Mouse (Mus musculus) adrenal gland, postnatal 14 days (tissue): ENCODE measurements at regions not wholly inside any gene's neighbourhood (a gene's known extent, or its start where the extent isn't known, plus 50 kb on each side); places are given as distances from the start of the nearest gene placed in this dataset.
"Not testable (repeated sequence)": the region's sequence is repeated elsewhere in the genome, so short reads cannot be mapped to it uniquely, and the experiment has no call there.

Experiments used
- DNase-seq: peaks from one replicate; pipeline ENCODE4 v3.0.0; 2021; ENCODE audit warnings: mixed read lengths

DNA sequence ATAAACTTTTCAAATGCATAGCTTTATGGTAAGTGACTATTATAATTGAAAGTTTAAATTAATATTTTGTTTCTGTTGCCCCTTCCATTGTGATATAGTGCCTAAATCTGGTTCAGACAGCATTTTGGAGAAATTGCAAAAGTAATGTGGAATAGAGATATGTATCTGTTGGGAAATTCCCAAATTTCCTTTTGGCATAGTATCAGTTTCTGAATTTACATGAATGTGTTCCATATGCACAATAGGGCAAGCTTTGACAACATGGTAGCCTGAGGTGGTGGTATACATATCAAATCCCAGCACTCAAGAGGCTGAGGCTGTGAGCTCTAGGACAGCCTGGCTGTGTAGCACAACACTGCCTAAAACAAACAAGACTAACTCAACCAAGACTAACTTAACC, 147.2 kb upstream of the Supt20 start:
- no peak for DNase-seq

DNA sequence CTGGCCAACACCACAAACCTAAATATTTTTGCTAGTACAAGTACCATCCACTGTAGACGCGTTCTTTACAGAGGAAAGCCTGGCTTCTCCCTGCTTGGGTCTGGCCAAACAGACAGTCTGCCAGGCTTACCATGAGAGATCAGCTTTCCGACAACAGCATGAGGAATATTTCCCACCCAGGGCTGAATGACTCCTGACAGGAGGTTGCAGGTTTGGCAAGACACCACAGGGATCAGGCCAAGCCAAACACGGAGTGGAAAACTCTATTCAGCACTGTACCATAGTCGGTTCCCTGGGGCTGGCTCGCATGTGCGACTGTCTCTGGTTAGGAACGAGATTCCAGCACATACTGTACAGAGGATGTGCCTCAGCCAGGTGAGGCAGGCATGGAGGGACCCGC, 140.7 kb upstream of the Supt20 start:
- DNase-seq: no peak

DNA sequence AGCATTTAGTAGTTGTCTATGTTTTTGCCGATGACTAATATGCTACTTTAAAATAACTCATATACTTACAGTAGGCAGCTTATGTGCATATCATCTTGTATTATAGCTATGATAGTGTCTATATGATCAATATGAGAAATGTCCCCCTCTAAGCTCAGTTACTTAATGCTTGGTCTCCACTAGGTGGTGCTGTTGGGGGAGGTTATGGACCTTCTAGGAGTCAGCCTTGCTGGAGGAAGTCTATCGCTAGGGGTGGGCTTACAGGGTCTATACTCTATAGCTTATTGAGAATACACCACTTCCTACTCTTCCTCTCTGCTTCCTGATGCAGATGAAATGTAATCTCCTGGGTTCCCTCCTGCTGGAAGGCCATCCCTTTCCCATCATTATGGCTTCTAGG, 136.7 kb upstream of the Supt20 start:
- DNase-seq: no peak

DNA sequence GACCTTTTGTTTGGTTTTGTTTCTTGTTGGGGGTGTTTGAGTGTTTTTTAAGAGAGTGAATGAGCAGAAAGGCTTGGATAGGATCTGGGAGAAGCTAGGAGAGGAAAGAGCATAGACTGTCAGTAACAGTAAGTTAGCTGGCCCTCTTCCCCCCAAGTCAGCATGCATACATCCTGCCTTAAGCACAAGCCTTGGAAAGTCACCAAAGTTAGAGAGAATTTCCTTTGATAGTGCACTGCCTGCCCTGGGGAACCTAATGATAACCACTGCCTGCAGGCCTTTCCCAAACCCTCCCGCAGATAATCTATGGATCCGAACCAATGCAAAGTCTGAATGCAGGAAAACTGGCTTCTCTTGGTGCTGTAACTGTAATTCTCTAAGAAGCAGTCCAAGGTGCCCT, 133.6 kb upstream of the Supt20 start:
- DNase-seq: no peak

DNA sequence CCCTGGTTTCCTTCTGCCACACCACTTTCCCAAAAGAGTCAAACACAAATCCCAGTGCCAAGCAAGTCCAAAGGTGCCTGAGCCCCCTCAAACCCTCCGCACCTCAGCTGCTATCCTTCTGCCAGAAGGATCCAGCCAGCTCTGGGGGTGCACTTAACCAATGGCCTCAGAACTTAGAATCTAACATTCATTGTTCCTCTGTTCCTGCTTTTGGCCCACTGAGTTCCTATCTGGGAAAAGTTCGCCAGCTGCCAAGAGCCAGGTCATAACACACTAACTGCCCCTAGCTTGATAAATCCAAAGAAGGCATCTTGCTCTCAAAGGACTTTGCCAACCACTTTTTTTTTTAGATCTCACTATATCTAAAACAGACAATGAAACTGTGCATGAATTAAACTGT, 133.1 kb upstream of the Supt20 start:
- DNase-seq: no peak

DNA sequence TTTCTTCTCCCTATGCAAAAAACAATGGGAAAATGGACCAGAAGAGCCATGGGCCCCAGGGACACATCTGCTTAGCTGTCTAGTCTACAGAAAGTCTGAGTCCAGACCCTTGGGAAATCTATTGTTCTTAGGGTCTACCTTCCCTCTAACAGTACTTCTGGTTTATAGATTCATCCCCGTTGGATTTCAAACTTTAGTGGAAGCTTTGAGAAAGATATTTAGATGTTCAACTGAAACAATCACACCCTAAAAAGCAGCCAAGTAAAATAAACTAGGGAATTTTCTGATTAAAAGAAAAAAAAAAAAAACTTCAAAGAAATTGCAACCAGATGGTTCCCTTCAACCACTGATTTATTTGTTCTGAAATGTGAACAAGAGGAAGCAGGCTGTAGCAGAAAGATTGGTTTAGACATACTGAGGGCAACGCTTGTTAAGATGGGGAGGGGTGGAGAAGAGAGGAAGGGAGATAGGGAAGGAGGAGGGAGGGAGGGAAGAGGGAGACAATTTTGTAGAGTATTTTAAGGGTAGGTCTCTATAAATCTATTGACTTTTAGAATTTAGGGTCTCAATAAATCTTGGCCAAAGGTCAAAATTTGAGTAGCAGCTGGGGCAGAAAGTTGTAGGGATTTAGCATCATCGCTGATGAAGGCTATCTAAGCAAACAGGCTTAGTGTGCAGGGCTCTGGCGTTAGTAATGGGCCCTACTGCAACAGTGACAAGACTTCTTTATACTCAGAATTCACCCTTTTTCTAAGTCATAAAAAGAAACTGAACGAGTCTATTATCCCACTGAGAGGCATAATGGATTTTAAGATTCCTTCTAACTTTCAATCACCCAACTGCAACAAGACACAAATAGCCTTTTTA, 132.3 kb upstream of the Supt20 start:
- no peak for DNase-seq

DNA sequence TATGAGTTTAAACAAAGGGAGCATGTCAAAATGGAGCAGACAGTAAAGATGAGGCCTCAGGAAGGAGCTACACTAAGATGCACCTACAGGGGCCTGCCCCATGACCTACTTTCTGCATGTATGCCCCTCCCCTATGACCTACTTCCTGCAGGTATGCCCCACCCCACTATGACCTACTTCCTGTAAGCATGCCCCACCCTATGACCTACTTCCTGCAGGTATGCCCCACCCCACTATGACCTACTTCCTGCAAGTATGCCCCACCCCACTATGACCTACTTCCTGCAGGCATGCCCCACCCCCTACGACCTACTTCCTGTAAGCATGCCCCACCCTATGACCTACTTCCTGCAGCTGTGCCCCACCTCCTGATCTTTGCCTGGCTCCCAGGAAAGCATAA, 125.3 kb upstream of the Supt20 start:
- DNase-seq: no peak

DNA sequence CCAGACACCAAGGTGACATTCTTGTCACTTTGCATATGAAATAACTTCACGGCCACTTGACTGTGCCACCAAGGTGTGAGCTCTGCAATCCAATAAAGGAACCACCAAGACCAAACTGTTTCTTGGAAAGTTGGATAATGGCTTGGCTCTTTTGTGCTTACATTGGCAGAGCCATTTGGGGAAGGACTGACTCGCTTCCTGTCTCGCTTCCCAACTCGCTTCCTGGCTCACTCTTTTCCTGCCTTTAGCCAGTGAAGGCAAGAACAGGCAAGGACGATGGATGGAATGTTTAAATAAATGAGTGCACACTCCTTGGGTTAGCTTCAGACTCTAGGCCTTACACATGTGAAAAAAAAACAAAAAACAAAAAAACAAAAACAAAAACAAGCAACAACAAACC, 124.5 kb upstream of the Supt20 start:
- DNase-seq: no peak

DNA sequence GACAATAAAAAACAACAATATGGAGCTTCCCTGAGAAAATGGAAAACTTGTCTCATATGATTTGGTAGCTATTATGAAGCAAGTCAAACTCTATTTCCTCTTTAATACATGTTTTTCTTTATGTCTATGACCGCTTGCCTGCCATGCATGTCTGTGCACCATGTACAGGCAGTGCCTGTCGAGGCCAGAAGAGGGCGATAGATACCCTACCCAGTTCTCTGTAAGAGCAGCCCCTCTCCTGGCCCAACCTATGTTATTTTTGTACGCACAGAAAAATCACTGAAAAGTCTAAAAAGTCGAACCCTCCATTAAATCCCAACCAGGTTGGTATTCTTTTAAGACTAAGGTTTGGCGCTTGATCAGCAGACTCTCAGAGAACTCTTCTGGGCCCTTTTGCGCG, 122.1 kb upstream of the Supt20 start:
- DNase-seq: no peak

DNA sequence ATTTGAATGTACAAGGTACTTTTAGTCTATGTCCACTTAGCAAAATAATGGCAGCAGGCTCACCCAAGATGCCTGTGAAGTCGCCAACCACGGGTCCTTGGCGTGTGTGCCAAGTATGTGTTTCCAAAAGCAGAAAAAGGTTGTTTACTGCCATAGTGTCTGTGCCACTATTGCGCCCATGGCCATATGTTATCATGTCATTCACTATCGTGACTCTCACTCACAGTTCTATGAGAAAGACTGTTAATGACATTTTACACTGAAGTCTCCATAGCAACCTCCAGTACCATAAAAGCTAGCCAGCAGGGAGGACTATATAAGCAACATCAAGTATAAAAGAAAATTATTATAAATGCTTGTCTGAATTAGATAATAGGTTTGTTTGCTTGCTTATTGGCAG, 114.8 kb upstream of the Supt20 start:
- no peak for DNase-seq

DNA sequence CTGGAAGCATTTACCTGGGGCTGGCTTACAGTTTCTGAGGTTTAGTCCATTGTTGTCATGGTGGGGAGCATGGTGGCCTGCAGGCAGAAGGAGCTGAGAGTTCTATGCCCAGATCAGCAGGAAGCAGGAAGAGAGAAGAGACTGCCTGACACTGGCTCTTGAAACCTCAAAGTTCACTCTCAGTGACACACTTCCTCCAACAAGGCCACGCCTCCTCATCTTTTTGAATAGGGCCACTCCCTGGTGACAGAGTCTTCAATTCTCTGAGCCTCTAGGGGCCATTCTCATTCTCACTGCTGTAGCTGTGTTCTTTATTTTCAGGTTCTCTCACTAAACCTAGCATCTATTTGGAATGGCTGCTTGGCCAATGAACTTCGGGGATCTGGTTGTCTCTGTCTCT, 113.2 kb upstream of the Supt20 start:
- no peak for DNase-seq

DNA sequence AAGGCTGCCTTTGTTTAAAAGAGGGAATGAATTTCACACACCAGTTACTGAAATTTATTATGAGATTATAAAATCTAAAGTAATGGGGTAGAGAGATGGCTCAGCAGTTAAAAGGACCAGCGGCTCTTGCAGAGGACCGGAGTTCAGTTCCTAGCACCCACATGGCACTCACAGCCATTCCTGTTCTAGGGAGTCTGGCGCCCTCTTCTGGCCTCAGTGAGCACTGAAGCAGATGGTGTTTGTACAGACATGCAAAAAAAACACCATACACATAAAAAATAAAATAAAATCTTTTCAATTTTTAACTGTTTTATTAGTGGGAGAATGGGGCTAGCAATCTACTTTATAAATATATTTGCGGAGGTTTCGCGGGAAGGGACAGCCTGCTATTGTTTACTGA, 112.3 kb upstream of the Supt20 start:
- DNase-seq: no peak

DNA sequence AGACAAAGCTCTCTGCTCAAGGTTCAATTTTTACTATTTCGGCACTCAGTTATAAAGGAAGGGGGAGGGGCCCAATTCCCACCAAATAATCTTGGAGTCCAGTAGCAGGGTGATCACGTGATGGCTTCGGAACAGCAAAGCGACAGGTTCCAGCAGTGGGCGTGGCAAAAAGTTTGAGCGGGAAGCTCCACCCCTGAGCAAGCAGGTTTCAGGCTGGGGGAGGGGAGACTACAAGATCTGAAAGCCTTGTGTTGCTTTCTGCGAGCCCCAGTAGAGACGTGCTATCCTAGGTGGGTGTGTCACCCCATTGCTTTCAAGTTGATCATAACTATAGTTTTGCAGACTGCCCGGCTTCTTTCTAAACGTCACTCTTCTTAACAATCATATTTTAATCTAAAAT, 106.8 kb upstream of the Supt20 start:
- not testable (repeated sequence) for DNase-seq

DNA sequence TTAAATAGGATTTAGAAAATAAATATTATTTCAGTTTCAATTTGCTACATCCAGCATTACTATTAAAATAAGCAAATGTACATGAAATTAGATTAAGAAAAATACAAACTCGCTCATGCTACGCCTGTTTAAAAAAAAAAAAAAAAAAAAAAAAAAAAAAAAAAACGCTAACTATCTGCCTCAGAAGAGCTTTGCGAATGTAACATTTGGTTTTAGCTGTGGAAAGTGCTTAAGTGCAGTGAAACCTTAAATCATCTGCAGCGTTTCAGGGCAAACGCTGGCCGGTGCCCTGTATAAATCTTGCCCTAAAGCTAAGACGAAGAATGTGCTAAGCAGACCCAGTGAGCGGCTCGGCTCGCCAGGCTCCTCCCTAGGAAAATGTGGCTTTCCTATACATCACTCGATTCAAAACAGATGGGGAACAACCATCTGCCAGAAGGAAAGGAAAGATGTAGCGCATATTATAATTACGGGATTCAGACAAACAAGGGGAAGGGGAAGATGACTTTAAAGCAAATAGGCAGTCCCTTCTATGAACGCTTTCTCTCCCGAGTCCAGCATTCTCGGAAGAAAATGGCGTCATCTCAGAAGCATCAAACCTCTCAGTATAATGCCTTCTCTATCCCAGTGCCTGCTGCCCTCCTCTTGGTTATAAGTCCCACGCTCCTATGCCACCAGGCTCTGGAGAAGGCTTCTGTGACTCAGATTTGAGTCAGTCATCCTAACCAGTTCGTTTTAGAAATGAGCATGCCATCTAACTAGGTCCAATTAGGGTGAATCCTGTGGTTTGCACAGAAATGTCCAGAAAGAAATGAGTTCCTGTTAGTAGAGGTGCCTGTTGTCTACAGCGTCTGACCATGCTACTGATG, 105.2 kb upstream of the Supt20 start:
- no peak for DNase-seq

DNA sequence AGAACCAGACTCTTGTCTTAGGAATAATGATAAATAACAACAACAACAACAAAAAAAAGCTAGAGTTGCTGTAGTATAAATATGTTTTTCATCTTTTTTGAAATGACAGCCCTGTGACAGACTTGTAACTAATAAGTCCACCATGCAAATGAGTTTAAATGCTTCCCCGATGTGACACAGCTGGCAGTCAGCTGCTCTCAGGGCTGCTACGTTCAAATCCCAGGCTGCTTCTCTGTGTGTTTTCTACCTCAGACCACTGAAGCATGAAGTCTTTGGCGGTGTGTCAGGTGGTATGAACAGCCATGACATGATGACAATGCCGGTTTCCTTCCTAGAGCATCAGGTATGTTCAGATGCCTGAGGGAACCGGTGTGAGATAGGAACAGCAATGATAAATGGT, 104.4 kb upstream of the Supt20 start:
- DNase-seq: no peak

DNA sequence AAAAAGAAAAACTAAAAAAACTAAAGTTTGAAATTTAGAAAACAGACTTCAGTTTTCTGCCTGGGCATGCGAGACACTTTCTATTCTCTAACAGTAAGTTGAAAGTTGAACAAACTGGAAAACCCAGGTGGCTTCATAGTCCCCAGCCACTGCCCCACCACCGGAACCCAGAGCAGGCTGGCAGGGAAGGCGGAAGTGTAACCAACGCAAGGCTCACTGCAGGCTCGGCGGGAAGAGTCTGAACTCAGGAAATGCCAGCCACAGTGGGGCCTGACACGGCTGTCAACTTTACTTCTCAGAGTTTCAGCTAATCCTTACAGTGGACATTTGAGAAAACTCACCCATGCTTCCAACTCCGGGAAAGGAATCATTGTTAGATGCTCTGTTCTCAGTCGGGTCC, 102.6 kb upstream of the Supt20 start:
- DNase-seq: peak; percentile 4

DNA sequence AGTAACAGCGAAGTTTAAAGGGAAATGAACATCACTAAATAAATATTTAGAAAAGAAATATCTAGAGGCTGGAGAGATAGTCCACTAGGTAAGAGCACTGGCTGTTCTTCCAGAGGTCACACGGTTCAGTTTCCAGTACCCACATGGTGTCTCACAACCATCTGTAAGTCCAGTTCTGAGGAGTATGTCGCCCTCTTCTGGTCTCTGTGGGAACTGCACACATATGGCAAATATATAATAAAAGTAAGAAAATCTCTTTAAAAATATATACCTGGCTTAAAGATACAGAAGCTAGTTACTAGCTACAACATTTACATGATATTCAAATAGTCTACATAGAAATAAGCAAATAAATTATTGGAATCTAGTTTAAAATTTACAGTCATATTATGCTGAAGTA, 101.4 kb upstream of the Supt20 start:
- no peak for DNase-seq

DNA sequence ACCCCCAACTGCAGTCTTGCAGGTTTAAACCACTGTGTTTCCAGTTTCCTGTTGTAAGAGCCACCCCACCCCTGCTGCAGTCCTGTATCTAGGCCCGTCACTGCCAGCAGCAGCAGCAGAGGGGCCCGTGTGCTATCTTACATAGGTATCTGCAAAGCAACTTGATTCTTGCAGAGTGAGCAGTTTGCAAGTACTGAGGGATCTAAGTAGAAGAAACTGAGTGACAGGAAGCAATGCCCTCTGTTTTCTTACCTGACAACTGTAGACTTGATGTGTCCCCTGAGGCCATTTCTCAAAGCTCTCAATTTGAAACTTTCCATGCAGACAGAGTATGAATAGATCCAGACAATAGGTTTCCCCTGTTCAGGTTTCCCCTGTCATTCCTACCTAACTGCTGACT, 100.5 kb upstream of the Supt20 start:
- DNase-seq: no peak

DNA sequence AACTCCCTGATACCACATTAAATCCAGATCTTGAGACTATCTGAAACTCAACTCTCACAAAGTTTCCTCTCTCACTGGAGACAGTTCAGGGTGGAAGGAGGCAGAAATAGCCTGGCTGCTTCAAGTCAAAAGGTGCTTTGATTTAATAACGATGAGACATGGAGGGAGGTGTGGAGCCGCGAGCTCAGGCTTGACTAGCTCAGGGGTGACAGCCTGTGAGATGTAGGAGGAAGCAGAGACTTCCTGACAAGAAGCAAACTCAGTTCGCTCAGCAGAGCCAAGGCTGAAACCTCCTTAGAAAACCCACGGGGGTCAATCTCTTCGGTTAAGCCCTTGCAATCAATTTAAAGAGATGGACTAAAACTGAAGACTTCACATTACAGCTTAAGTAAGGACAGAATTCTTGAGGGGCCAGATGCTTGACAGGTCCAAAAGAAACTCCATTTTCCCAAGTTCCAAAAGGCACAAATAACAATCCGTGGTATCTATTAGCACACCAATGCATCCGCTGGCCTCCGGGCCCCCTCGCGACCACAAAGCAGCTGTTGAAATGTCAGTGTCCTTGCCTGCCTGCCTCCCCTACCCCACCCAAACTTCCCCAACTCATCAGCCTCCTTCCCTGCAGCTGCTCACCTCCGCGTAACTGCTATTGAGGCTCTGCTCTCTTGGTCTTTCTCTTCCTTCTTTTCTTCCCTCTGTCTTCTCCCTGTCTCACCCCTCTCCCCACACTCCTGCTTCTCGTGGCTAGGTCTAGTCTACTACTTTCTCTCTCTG, 99.8 kb upstream of the Supt20 start:
- no peak for DNase-seq

DNA sequence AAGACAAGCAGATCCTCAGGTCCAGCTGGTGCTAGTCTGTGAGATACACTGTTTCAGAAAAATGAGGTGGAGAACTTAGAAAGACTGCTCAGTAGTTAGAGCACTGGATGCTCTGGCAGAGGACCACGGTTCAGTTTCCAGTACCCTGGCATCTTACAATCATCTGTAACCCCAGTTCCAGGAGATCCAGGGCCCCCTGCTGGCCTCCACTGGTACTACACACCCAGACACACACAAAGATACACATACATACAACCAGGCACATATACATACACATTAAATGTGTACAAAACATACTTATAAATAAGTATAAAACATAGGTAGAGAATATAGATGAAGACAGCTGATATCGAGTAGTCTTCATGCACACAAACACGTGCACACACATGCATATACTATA, 97.4 kb upstream of the Supt20 start:
- no peak for DNase-seq

DNA sequence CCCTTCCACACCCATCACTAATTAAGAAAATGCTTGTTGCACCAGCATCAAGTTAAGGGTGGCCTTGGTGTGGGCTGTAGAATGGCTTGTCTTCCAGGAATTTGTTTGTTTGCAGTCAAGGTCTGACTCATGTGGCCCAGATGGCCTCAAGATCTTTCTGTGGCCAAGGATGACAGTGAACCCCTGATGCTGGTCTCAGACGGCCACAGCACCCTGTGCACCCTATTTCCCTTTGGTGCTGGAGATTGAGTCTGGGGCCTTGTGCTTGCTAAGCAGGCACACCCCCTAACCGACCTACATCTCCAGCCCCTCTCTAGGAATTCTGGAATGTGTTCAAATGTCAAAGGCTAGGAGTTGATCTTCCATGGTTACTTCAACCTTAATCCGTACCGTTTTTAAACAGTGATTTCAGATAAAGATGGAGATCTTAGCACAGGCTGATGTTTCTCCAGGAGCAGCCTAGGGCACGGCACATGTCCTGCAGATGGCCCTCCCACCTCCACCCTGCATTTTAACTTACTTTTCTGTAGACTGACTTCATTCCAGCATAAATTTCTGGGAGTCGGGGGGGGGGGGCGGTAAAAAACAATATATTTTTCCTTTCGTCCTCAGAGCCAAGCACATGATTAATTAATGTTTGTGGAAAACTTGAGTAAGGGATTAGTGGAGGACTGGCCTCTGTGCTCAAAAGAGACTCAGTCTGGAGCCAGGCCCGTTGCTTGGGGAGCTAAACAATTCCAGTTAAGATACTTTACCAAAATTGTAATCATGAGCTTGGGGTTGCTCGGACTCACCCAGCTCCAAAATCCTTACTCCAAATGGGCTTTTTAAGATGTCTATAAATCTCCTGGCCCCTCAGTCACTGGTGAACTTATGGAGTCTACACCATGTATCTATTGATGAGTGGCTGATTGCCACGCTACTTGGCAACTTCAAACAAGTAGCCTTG, 95.0 kb upstream of the Supt20 start:
- DNase-seq: no peak

DNA sequence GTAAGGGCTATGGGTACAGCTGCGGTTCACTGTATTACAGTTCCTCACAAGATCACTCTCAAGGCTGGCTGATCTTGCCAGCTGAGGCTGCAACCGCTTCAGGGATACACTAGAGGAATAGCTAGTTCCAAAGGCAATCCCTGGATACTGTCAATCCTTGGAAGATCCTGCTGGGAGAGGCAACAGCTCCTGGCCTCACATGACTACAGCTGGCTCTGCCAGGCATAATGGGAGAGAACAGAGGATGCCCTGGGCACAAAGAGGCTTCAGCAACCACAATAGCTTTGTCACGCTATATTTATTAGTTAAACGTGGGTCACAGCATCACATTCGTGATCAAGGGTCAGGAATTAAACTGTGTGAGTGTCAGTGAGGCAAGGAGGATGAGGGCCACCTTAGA, 94.3 kb upstream of the Supt20 start:
- DNase-seq: no peak
